Mouse (Mus musculus): ENCODE measurements at regions not wholly inside any gene's neighbourhood (a gene's known extent, or its start where the extent isn't known, plus 50 kb on each side); places are given as distances from the start of the nearest gene placed in this dataset.
"Not testable (repeated sequence)": the region's sequence is repeated elsewhere in the genome, so short reads cannot be mapped to it uniquely, and the experiment has no call there.

DNA sequence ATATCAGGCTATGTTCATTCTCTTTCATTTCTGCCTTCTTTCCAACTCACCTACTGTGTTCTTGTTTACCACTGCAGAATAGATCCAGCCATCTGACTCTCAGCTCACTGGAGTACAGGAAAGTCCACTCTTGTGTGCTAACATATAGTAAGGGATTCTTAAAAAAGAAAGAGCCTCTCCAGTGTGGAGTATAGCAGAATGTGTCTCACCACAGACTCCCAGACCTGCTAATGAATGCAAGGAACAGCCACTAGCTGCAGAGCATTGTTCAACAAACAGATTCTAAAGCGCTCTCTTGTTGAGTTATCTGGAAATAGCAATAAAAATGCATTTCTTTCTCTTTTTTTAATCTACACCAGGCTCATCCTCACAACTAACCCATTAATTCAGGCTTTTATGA lies 91.1 kb upstream of the Gap43 start:
- 91% methylated on average over 1 of the region's 1 CpGs for WGBS
- H3K4me3 ChIP-seq (ENCODE audit: low read depth, low read length) = no peak overlapping the region
- no peaks in the 10 kb centered on the region for H3K27me3 ChIP-seq (ENCODE audit: insufficient read depth, low read length)
- ATAC-seq (ENCODE audit: low FRiP score) = no peak
- DNase-seq (ENCODE audit: low spot score) = no peak
- TF ChIP-seq CTCF (IDR thresholded peaks at IDR 0.05) = no peak
- H3K36me3 ChIP-seq (ENCODE audit: insufficient read depth, low read length) = no peaks in the 10 kb centered on the region
- no peak overlapping the region for H3K9ac ChIP-seq (replicated peaks; ENCODE audit: low read length, poor library complexity, severe bottlenecking)
- H3K27ac ChIP-seq (ENCODE audit: low read depth, low read length) = no peak overlapping the region
- H3K4me1 ChIP-seq (ENCODE audit: insufficient read depth, low read length) = no peaks in the 10 kb centered on the region
- no peaks in the 10 kb centered on the region for H3K9me3 ChIP-seq (ENCODE audit: low read length)
- no peak overlapping the region for H3K4me2 ChIP-seq (ENCODE audit: low read depth, low read length, poor library complexity, severe bottlenecking)

DNA sequence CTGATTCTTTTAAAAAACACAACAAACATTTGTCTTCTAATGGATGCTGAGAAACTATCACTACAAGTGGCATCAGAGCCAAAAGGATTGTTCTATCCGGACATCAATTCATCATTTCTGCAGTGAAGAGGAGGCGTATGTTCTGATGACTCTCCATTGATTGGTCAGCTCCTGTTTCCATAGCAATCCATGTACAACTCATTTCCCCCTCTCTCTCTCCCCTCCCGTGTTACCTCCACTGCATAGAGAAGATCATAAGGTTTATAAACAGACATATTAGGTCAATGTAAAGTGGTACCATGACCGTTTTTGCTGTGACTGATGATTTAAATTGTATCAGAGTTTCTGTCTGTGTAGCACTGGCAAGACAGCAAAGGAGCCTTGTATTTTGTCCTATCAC lies 76.2 kb upstream of the Gap43 start:
- H3K4me2 ChIP-seq (ENCODE audit: low read depth, low read length, poor library complexity, severe bottlenecking) = no peak overlapping the region
- no peaks in the 10 kb centered on the region for H3K4me1 ChIP-seq (ENCODE audit: insufficient read depth, low read length)
- H3K9ac ChIP-seq (replicated peaks; ENCODE audit: low read length, poor library complexity, severe bottlenecking) = no peak overlapping the region
- no peaks in the 10 kb centered on the region for H3K36me3 ChIP-seq (ENCODE audit: insufficient read depth, low read length)
- H3K27ac ChIP-seq (ENCODE audit: low read depth, low read length) = no peak overlapping the region
- H3K4me3 ChIP-seq (ENCODE audit: low read depth, low read length) = no peak overlapping the region
- WGBS = 54% methylated on average over 4 of the region's 4 CpGs
- H3K27me3 ChIP-seq (ENCODE audit: insufficient read depth, low read length) = no peaks in the 10 kb centered on the region
- DNase-seq (ENCODE audit: low spot score) (peak; percentile 9), ATAC-seq (ENCODE audit: low FRiP score) (no peak)
- TF ChIP-seq CTCF (IDR thresholded peaks at IDR 0.05) = no peak
- H3K9me3 ChIP-seq (ENCODE audit: low read length) = no peaks in the 10 kb centered on the region

DNA sequence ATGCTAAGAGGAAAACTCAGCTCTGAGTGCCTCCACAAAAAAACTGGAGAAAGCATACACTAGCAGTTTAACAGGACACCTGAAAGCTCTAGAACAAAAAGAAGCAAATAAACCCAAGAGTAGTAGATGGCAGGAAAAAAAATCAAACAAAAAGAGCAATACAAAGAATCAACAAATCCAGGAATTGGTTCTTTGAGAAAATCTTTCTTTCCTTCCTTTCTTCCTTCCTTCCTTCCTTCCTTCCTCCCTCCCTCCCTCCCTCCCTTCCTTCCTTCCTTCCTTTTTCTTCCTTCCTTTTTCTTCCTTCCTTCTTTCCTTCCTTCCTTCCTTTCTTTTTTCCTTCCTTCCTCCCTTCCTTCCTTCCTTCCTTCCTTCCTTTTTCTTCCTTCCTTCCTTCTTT lies 71.6 kb upstream of the Gap43 start:
- DNase-seq (ENCODE audit: low spot score); H3K36me3 ChIP-seq (ENCODE audit: insufficient read depth, low read length); H3K27ac ChIP-seq (ENCODE audit: low read depth, low read length); H3K4me3 ChIP-seq (ENCODE audit: low read depth, low read length); H3K9me3 ChIP-seq (ENCODE audit: low read length); H3K4me2 ChIP-seq (ENCODE audit: low read depth, low read length, poor library complexity, severe bottlenecking); H3K4me1 ChIP-seq (ENCODE audit: insufficient read depth, low read length); H3K9ac ChIP-seq (replicated peaks; ENCODE audit: low read length, poor library complexity, severe bottlenecking); ATAC-seq (ENCODE audit: low FRiP score); H3K27me3 ChIP-seq (ENCODE audit: insufficient read depth, low read length): not testable (repeated sequence)

DNA sequence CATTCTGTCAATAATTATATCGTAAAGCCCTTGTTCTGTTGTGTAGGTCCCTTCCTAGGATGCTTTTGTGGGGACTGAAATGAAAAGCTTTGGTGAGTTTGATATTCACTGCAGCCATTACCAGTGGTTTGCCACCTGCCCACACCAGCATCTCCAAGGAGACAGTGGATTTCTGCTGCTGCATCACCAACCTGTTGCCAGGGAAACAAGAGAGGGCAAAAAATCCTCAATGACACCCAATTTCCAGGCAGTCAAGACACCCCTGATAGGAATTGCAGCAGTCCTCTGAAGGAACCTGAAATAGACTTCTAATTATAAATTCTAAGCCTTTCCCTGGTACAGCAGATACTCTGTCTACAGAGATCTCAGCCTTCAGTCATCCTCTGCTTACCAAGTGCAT lies 56.1 kb upstream of the Gap43 start:
- Histone ChIP-seq H3K36me3 (ENCODE audit: insufficient read depth, low read length) (no peaks in the 10 kb centered on the region), H3K4me2 (ENCODE audit: low read depth, low read length, poor library complexity, severe bottlenecking) (no peak overlapping the region), H3K4me3 (ENCODE audit: low read depth, low read length) (no peak overlapping the region), H3K9me3 (ENCODE audit: low read length) (no peaks in the 10 kb centered on the region), H3K27ac (ENCODE audit: low read depth, low read length) (peak overlapping the region; percentile 62), H3K4me1 (ENCODE audit: insufficient read depth, low read length) (no peaks in the 10 kb centered on the region; the same call in 1 of the 2 replicates), H3K27me3 (ENCODE audit: insufficient read depth, low read length) (no peaks in the 10 kb centered on the region), H3K9ac (replicated peaks; ENCODE audit: low read length, poor library complexity, severe bottlenecking) (no peak overlapping the region)
- ATAC-seq (ENCODE audit: low FRiP score) (no peak), DNase-seq (ENCODE audit: low spot score) (peak; percentile 47)
- WGBS = 30% methylated on average over 1 of the region's 1 CpGs
- no peak for TF ChIP-seq CTCF (IDR thresholded peaks at IDR 0.05)

Data from midbrain, postnatal 0 days (tissue).